Comparison of ENCODE assay signal across 13 mouse cellular contexts in the genomic region with DNA sequence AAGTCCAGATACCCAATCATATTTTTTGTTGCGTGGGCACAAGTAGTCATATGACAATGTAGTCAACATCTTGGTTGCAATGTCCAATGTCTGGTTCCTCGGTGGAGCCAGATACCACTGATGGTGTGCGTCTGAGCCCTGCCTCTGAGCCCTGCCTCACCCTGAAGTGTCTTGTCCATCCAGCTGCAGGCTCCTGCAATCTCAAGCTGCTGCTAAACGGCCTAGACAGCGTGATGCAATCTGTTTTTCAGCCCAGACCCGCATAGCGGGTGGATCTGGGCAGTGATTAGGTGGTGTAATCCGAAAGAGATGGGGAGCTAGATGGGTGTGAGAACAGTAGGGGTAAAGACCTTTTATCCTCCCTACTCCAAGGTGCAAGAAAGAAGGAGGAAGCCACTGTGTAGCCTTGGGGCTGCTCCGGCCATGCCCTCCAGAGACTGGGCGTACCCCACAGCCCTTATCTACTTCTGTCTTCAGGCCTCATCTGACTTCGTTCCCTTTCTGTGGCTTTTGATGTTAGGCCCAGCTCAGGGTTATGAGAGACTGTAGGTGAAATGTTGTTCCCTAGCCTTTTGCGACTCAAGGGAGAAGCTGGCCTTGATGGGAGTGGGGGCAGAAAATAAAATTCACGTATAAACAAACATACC.
A peak's percentile ranks its signal among the peaks of the same experiment; 100 is the strongest.
DNase-seq lines count a peak whose midpoint lies in the region; ATAC-seq lines count a peak whose summit lies in the region.
"Had no signal": no experiment of that assay in that cellular context is flagged by ENCODE, and none has a peak within 500 bp of the region (broad histone marks: within the 10 kb centered on the region; RNA-seq: fewer than 3 reads in every experiment).

No protein-coding gene starts in this region.

- ATAC-seq in forebrain, embryonic 14.5 days = no peak
- ATAC-seq in forebrain, embryonic 12.5 days (ENCODE audit: low FRiP score) = no peak
- ATAC-seq in common myeloid progenitor, adult 5-6 weeks (replicated peaks; ENCODE audit: low read depth, poor library complexity, severe bottlenecking) = peak; percentile 87
- peak; percentile 64 for ATAC-seq in liver, embryonic 11.5 days (replicated peaks; ENCODE audit: low FRiP score)

- 83% methylated on average over 13 of the region's 13 CpGs for WGBS in forebrain, embryonic 14.5 days
- 79% methylated on average over 13 of the region's 13 CpGs for WGBS in forebrain, embryonic 12.5 days
- 56% methylated on average over 13 of the region's 13 CpGs for WGBS in liver, embryonic 11.5 days

- intact Hi-C loops in gastrocnemius, postnatal 36 days (cut with DNase I) = no loop called here

- no peaks in the 10 kb centered on the region for H3K27me3 ChIP-seq in forebrain, embryonic 14.5 days (replicated peaks; ENCODE audit: control insufficient read depth, insufficient read depth, low read length)
- no peaks in the 10 kb centered on the region for H3K27me3 ChIP-seq in forebrain, embryonic 12.5 days
- H3K27me3 ChIP-seq in liver, embryonic 11.5 days (replicated peaks; ENCODE audit: control insufficient read depth, insufficient read depth, low read length) = no peaks in the 10 kb centered on the region
- H3K27me3 ChIP-seq: embryonic facial prominence, embryonic 15.5 days had no signal

- H3K4me2 ChIP-seq in forebrain, embryonic 14.5 days (ENCODE audit: low read length) = no peak overlapping the region
- no peak overlapping the region for H3K4me2 ChIP-seq in forebrain, embryonic 12.5 days
- no peak overlapping the region for H3K4me2 ChIP-seq in liver, embryonic 11.5 days
- H3K4me2 ChIP-seq: embryonic facial prominence, embryonic 15.5 days had no signal

- H3K36me3 ChIP-seq in forebrain, embryonic 14.5 days (ENCODE audit: control insufficient read depth, insufficient read depth, low read length) = no peaks in the 10 kb centered on the region
- 0 out of 2 replicates have a peak, but pooled peaks cover 2% of the 10 kb centered on the region for H3K36me3 ChIP-seq in forebrain, embryonic 12.5 days (replicated peaks)
- H3K36me3 ChIP-seq in liver, embryonic 11.5 days (ENCODE audit: control insufficient read depth, insufficient read depth, low read length) = no peaks in the 10 kb centered on the region
- H3K36me3 ChIP-seq: embryonic facial prominence, embryonic 15.5 days had no signal

- H3K4me3 ChIP-seq in forebrain, embryonic 14.5 days (ENCODE audit: low read depth, low read length) = no peak overlapping the region
- no peak overlapping the region for H3K4me3 ChIP-seq in forebrain, embryonic 12.5 days (replicated peaks)
- no peak overlapping the region for H3K4me3 ChIP-seq in liver, embryonic 11.5 days (ENCODE audit: low read depth, low read length)
- H3K4me3 ChIP-seq: embryonic facial prominence, embryonic 15.5 days had no signal

- H3K9me3 ChIP-seq in forebrain, embryonic 14.5 days (replicated peaks; ENCODE audit: control insufficient read depth, low read length) = no peaks in the 10 kb centered on the region
- H3K9me3 ChIP-seq in forebrain, embryonic 12.5 days = no peaks in the 10 kb centered on the region
- H3K9me3 ChIP-seq in liver, embryonic 11.5 days (ENCODE audit: control insufficient read depth, low read length) = no peaks in the 10 kb centered on the region
- H3K9me3 ChIP-seq: embryonic facial prominence, embryonic 15.5 days had no signal

- 0 out of 2 replicates have a peak overlapping the region, but pooled peaks have one; percentile 22 for H3K9ac ChIP-seq in forebrain, embryonic 14.5 days (ENCODE audit: low read length)
- no peak overlapping the region for H3K9ac ChIP-seq in forebrain, embryonic 12.5 days
- no peak overlapping the region for H3K9ac ChIP-seq in liver, embryonic 11.5 days (ENCODE audit: low read depth, low read length)
- H3K9ac ChIP-seq: embryonic facial prominence, embryonic 15.5 days had no signal

- DNase-seq in forebrain, embryonic 14.5 days (ENCODE audit: low spot score) = no peak
- DNase-seq in 416B (ENCODE audit: low read depth) = peak; percentile 25
- no peak for DNase-seq in liver, embryonic 11.5 days (ENCODE audit: low spot score)
- no peak for DNase-seq in embryo, embryonic 10 days (ENCODE audit: low spot score)
- no peak for DNase-seq in gastrocnemius, postnatal 36 days
- DNase-seq in urinary bladder, postnatal 25 days (ENCODE audit: low spot score) = no peak
- DNase-seq: B cell, adult 2 months; heart, postnatal 10 days; kidney, adult 2 months; layer of hippocampus, adult 9-11 months had no signal

- no peak overlapping the region for H3K27ac ChIP-seq in forebrain, embryonic 14.5 days (ENCODE audit: low read depth, low read length)
- H3K27ac ChIP-seq in forebrain, embryonic 12.5 days = no peak overlapping the region
- no peak overlapping the region for H3K27ac ChIP-seq in liver, embryonic 11.5 days (ENCODE audit: low read depth, low read length)
- H3K27ac ChIP-seq: embryonic facial prominence, embryonic 15.5 days had no signal

- H3K4me1 ChIP-seq in forebrain, embryonic 14.5 days (ENCODE audit: control insufficient read depth, insufficient read depth, low read length) = peaks cover 10% of the 10 kb centered on the region
- H3K4me1 ChIP-seq in forebrain, embryonic 12.5 days = peaks cover 50% of the 10 kb centered on the region
- H3K4me1 ChIP-seq in liver, embryonic 11.5 days (replicated peaks; ENCODE audit: control insufficient read depth, insufficient read depth, low read length) = peaks cover 28% of the 10 kb centered on the region

Comparison
In these comparisons a context has a peak if more than half of its experiments do, and no peak if none do; other contexts are left out.
1. ATAC-seq: peak in common myeloid progenitor, adult 5-6 weeks (single experiment) and liver, embryonic 11.5 days (single experiment); none in forebrain, embryonic 14.5 days (single experiment) and forebrain, embryonic 12.5 days (single experiment).